Mouse (Mus musculus): ENCODE data around the gene Ankrd65. TPM values are rescaled to one million over a fixed set of nuclear protein-coding genes. Genes with fewer than 3 reads are reported as not detected.
A peak's percentile ranks its signal among the peaks of the same experiment; 100 is the strongest.

Ankrd65 gene
- polyA plus RNA-seq, 1 experiment from 2014 or later = not detected

DNA sequence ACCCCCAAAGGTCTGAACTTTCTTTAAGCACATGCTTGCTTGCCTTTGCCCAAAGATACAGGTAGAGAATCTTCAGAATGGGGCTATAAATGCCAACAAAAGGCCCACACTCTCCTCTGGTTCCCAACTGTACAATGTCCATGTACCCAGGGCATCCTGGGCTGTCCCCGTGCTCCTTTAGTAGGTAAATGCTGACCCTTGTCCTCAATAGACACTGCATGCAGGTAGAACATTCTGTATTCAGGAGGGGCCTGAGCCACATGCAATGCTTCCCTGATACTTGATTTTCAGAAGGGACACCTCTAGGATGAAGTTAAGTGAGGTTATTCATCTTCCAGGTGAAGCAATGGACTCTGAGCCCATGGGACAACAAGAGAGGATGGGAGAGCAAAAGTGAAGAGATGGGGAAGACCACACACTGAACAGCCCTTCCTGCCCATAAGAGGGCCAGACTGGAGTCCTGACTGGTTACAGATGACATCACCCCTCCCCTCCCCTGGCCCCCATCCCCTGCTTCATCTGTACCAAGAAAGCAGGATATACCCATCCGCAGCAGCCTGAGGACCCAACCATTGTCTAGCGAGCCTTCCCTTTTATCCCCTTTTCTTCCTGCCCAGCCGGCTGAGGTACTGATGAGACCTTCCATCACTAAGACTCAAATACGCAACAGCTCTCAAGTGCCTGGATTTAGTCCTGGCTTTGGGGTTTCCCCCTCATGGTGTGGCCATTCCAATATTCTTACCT is 16.7 kb upstream of the Ankrd65 start:
- 37% methylated on average over 5 of the region's 5 CpGs for WGBS
- Histone ChIP-seq H3K36me3 (ENCODE audit: control insufficient read depth, insufficient read depth, low read length) (no peaks in the 10 kb centered on the region), H3K27ac (ENCODE audit: low read depth, low read length) (peak overlapping the region; percentile 5; the same call in 1 of the 2 replicates), H3K9ac (ENCODE audit: low read depth, low read length) (peak overlapping the region; percentile 64), H3K9me3 (ENCODE audit: control insufficient read depth, low read length) (no peaks in the 10 kb centered on the region), H3K4me3 (ENCODE audit: low read length) (peak overlapping the region; percentile 48), H3K27me3 (replicated peaks; ENCODE audit: control insufficient read depth, insufficient read depth, low read length) (peaks cover 11% of the 10 kb centered on the region), H3K4me1 (ENCODE audit: control insufficient read depth, insufficient read depth, low read depth, low read length) (peaks cover 29% of the 10 kb centered on the region), H3K4me2 (ENCODE audit: low read length) (peak overlapping the region; percentile 82)
- no peak for ATAC-seq

DNA sequence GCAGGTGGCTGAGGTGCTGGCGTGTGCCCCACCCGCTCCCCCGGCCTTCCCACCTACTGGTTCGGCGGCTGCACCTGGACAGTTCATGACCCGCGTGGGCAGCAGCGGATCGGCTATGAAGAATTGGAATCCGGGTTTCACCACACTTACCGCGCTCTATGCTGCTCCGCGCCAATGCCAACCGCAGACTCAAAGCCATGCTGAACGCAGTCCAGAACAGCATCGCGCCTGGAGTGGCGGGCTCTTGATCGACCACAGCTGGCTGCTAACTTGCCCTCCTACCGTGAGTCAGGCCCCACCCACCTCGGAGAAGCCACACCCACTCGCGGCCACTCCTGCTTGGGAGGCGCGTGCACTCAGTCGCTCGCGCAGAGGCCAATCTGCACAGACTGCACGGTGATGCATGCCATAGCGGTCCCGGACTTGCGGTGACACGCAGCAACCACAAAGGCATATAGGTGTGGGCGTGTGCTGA is 15.9 kb upstream of the Ankrd65 start, which contains the start of gene Vwa1:
Gene Vwa1, minus strand, starts transcription at position 419 of the 475 bp plus-strand sequence.
- Histone ChIP-seq H3K36me3 (ENCODE audit: control insufficient read depth, insufficient read depth, low read length) (no peaks in the 10 kb centered on the region), H3K27me3 (replicated peaks; ENCODE audit: control insufficient read depth, insufficient read depth, low read length) (peaks cover 11% of the 10 kb centered on the region), H3K27ac (ENCODE audit: low read depth, low read length) (peak within 1 kb of the TSS; percentile 61), H3K9me3 (ENCODE audit: control insufficient read depth, low read length) (no peaks in the 10 kb centered on the region), H3K9ac (ENCODE audit: low read depth, low read length) (peak within 1 kb of the TSS; percentile 64), H3K4me1 (ENCODE audit: control insufficient read depth, insufficient read depth, low read depth, low read length) (peaks cover 29% of the 10 kb centered on the region), H3K4me3 (ENCODE audit: low read length) (peak within 1 kb of the TSS; percentile 48), H3K4me2 (ENCODE audit: low read length) (peak within 1 kb of the TSS; percentile 82)
- under 1% methylated on average over 32 of the region's 35 CpGs for WGBS
- peak; percentile 84 for ATAC-seq

DNA sequence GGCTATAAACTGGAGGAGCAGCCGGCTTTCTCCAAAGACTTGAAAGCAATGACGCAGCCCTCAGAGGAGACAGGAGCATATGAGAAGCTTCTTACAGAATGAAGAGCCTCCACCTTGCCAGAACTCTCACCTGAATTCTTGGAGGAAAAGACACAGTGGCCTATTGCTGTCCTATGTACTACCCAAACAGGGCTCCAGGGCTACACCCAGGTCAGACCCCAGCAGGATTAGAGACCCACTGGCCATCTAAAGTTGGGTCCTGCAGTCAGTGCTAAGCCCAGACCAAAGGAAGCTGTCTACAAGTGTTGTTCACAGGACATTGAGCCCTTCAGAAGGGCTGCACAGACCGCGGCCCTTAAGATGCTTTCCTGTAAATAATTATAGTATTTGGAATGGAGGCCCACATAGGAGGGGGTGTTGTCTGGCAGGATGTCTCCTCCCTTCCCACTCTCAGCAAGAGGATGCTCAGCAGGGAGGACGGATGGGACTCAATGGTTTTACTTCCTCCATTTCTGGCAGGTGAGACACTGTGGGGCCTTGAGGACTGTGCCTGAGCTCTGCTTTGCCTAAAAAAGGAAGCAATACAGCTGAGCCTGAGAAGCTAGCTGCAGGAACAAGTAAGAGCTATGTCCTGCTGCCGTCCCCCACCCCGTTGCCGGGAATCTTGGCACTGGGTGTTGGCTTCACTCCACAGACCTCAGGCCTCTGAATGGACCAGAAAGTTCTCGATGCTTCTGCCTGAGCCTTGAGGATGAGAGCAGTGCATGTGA is 15.1 kb upstream of the Ankrd65 start:
- no peaks in the 10 kb centered on the region for H3K36me3 ChIP-seq (ENCODE audit: control insufficient read depth, insufficient read depth, low read length)
- H3K27ac ChIP-seq (ENCODE audit: low read depth, low read length) = peak overlapping the region; percentile 61
- peak overlapping the region; percentile 82 for H3K4me2 ChIP-seq (ENCODE audit: low read length)
- peaks cover 25% of the 10 kb centered on the region for H3K4me1 ChIP-seq (ENCODE audit: control insufficient read depth, insufficient read depth, low read depth, low read length)
- no peaks in the 10 kb centered on the region for H3K9me3 ChIP-seq (ENCODE audit: control insufficient read depth, low read length)
- H3K27me3 ChIP-seq (replicated peaks; ENCODE audit: control insufficient read depth, insufficient read depth, low read length) = peaks cover 11% of the 10 kb centered on the region
- H3K9ac ChIP-seq (ENCODE audit: low read depth, low read length) = peak overlapping the region; percentile 64
- ATAC-seq = no peak
- 50% methylated on average over 9 of the region's 9 CpGs for WGBS
- H3K4me3 ChIP-seq (ENCODE audit: low read length) = peak overlapping the region; percentile 48

DNA sequence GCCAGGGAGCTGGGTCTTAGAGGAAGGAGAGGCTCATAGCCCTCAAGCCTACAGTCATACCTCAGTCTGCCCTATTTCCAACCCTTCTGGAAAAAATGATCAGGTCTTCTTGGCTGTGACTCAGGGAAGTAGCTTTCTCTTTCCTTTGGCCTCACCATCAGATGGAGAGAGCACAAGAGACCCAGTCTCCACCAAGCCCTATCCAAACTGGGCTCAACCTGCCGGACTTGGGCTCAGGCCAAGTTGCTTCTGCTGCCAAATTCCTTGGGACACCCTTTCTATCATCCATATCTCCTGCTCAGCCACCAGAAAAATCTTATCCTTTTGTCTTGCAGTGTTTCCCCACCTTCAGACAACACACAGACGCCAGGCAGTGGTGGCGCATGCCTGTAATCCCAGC is 14.4 kb upstream of the Ankrd65 start:
- Histone ChIP-seq H3K36me3 (ENCODE audit: control insufficient read depth, insufficient read depth, low read length) (no peaks in the 10 kb centered on the region), H3K27ac (ENCODE audit: low read depth, low read length) (peak overlapping the region; percentile 5; the same call in 1 of the 2 replicates), H3K9ac (ENCODE audit: low read depth, low read length) (no peak overlapping the region), H3K4me1 (ENCODE audit: control insufficient read depth, insufficient read depth, low read depth, low read length) (peaks cover 19% of the 10 kb centered on the region), H3K27me3 (replicated peaks; ENCODE audit: control insufficient read depth, insufficient read depth, low read length) (peaks cover 11% of the 10 kb centered on the region), H3K9me3 (ENCODE audit: control insufficient read depth, low read length) (no peaks in the 10 kb centered on the region), H3K4me3 (ENCODE audit: low read length) (no peak overlapping the region), H3K4me2 (ENCODE audit: low read length) (no peak overlapping the region)
- ATAC-seq = no peak
- WGBS = 68% methylated on average over 3 of the region's 3 CpGs

DNA sequence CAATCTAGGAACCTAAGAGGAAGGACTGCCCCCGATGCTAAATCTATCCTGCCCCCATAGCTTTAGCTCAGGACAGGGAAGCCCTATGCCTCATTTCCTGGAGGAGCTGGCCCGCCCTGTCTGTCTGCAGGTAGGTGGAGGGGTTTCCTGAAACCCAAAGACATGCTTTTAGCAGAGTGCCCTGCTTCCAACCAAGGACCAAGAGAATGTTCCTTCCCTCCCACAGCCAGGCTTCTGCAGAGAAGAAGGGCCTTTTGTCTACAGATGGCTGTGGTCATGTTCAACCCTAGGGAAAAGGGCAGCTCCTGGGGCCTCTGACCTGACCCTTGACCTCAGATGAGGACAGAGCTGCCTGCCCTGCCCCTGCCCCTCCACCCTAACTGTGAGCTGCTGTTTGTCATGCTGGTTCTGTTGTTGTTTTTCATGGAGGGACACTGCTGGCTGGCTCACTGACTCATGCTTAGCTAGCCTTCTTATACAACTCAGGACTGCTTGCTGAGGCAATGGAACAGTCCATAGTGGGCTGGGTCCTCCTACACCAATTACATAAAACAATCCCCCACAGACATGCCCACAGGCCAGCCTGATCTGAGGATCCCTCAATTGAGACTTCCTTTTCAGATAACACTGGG is 13.4 kb upstream of the Ankrd65 start:
- H3K4me2 ChIP-seq (ENCODE audit: low read length) = no peak overlapping the region
- ATAC-seq = no peak
- peaks cover 11% of the 10 kb centered on the region for H3K27me3 ChIP-seq (replicated peaks; ENCODE audit: control insufficient read depth, insufficient read depth, low read length)
- H3K27ac ChIP-seq (ENCODE audit: low read depth, low read length) = no peak overlapping the region
- 45% methylated on average over 2 of the region's 2 CpGs for WGBS
- H3K9me3 ChIP-seq (ENCODE audit: control insufficient read depth, low read length) = no peaks in the 10 kb centered on the region
- no peak overlapping the region for H3K4me3 ChIP-seq (ENCODE audit: low read length)
- no peaks in the 10 kb centered on the region for H3K36me3 ChIP-seq (ENCODE audit: control insufficient read depth, insufficient read depth, low read length)
- peaks cover 18% of the 10 kb centered on the region for H3K4me1 ChIP-seq (ENCODE audit: control insufficient read depth, insufficient read depth, low read depth, low read length)
- no peak overlapping the region for H3K9ac ChIP-seq (ENCODE audit: low read depth, low read length)

DNA sequence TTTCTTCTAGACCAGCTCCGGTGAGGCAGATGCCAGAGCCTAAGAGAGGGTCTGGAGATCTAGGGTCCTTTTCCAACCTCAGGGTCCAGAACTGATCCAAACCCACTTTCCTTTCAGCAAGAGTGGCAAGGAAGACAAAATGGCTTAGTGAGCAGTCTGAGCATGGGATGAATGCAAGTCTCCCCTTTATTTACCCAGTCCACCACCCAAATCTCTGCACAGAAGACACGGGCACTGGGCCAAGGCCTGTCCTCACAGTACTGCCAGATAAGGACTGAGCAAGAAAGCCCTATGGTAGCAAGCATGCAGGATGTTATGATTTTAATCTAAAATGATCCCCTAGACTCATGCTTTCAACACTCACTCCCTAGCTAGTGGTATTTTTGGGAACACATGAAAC is 12.4 kb upstream of the Ankrd65 start:
- Histone ChIP-seq H3K4me3 (ENCODE audit: low read length) (no peak overlapping the region), H3K27me3 (replicated peaks; ENCODE audit: control insufficient read depth, insufficient read depth, low read length) (peaks cover 7% of the 10 kb centered on the region), H3K36me3 (ENCODE audit: control insufficient read depth, insufficient read depth, low read length) (no peaks in the 10 kb centered on the region), H3K4me2 (ENCODE audit: low read length) (no peak overlapping the region), H3K9ac (ENCODE audit: low read depth, low read length) (no peak overlapping the region), H3K4me1 (ENCODE audit: control insufficient read depth, insufficient read depth, low read depth, low read length) (peaks cover 18% of the 10 kb centered on the region), H3K9me3 (ENCODE audit: control insufficient read depth, low read length) (no peaks in the 10 kb centered on the region), H3K27ac (ENCODE audit: low read depth, low read length) (no peak overlapping the region)
- WGBS = 76% methylated on average over 2 of the region's 2 CpGs
- ATAC-seq = no peak

DNA sequence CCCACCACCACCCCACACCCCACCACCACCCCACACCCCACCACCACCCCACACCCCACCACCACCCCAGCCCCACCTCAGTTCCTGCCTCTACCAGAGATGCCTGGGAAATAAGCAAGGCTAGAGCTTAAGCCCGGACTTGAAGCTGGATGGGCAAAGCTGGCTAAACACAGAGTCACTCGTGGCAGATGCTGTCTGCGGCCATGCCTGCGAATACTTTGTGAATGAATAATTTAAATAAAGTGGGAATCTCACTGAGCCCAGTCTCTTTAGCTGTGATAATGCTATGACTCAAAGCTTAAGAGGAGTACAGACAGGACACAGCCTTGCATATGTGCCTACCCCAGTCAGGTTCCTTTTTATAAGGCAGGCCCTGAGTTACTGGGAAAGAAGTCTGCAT is 10.7 kb upstream of the Ankrd65 start:
- no peak for ATAC-seq

DNA sequence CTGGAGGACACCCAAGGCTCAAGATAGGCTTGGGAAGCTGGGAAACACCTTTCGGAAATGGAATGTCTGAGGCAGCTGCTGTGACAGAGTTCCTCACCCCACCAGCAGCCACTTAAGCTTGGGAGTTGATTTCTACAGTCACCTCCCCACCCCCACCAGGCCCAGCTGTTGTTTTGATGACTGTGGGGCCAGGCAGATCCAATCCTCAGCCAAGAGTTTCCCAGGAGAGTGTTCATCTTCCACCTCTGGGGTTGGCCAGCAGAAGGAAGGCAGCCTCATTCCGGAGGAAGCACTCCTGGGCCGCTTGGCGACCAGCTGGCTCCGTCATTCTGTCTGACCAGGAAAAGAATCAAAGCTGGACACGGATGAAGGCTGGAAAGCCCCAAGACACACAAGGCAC is 9.3 kb upstream of the Ankrd65 start:
- no peaks in the 10 kb centered on the region for H3K27me3 ChIP-seq (replicated peaks; ENCODE audit: control insufficient read depth, insufficient read depth, low read length)
- WGBS = 31% methylated on average over 6 of the region's 6 CpGs
- ATAC-seq = no peak
- H3K36me3 ChIP-seq (ENCODE audit: control insufficient read depth, insufficient read depth, low read length) = no peaks in the 10 kb centered on the region
- H3K4me2 ChIP-seq (ENCODE audit: low read length) = no peak overlapping the region
- H3K9ac ChIP-seq (ENCODE audit: low read depth, low read length) = no peak overlapping the region
- no peaks in the 10 kb centered on the region for H3K9me3 ChIP-seq (ENCODE audit: control insufficient read depth, low read length)
- H3K4me3 ChIP-seq (ENCODE audit: low read length) = no peak overlapping the region
- peak overlapping the region; percentile 54; the same call in 1 of the 2 replicates for H3K27ac ChIP-seq (ENCODE audit: low read depth, low read length)
- peaks cover 5% of the 10 kb centered on the region for H3K4me1 ChIP-seq (ENCODE audit: control insufficient read depth, insufficient read depth, low read depth, low read length)

More for the DNA sequence above, 10.7 kb upstream of the Ankrd65 start:
- peaks cover 14% of the 10 kb centered on the region for H3K4me1 ChIP-seq (ENCODE audit: control insufficient read depth, insufficient read depth, low read depth, low read length)
- no peaks in the 10 kb centered on the region for H3K27me3 ChIP-seq (replicated peaks; ENCODE audit: control insufficient read depth, insufficient read depth, low read length)
- WGBS = 77% methylated on average over 4 of the region's 4 CpGs
- H3K4me3 ChIP-seq (ENCODE audit: low read length) = no peak overlapping the region
- no peak overlapping the region for H3K27ac ChIP-seq (ENCODE audit: low read depth, low read length)
- H3K36me3 ChIP-seq (ENCODE audit: control insufficient read depth, insufficient read depth, low read length) = no peaks in the 10 kb centered on the region
- H3K4me2 ChIP-seq (ENCODE audit: low read length) = no peak overlapping the region
- H3K9ac ChIP-seq (ENCODE audit: low read depth, low read length) = no peak overlapping the region
- no peaks in the 10 kb centered on the region for H3K9me3 ChIP-seq (ENCODE audit: control insufficient read depth, low read length)

All from hindbrain, embryonic 16.5 days (tissue).